Mouse (Mus musculus) MEL (cell line): ENCODE data around the gene Deaf1. TPM values are rescaled to one million over a fixed set of nuclear protein-coding genes. Genes with fewer than 3 reads are reported as not detected.

Experiments
- DNase-seq: peaks from one replicate; pipeline ENCODE4 v3.0.0; 2011; ENCODE audit warnings: low read depth, low spot score
- H3K27ac ChIP-seq: 2 replicates; pipeline ENCODE4 v1.5.1; 2012; ENCODE audit warnings: low read depth, mild to moderate bottlenecking, control low read depth, low read length, moderate library complexity; ENCODE audit not compliant: control insufficient read depth
- H3K27me3 ChIP-seq, 2 experiments: fragments of 150-350 bp in 1 of 2; sonication (generic) in 1 of 2; 2 replicates each; pipeline ENCODE4 v1.6.1; 2012; ENCODE audit warnings: low read length in 2 of 2, mild to moderate bottlenecking in 2 of 2, improper control_type of control experiment in 1 of 2, moderate library complexity in 1 of 2; ENCODE audit not compliant: insufficient read depth in 2 of 2, control insufficient read depth in 1 of 2
- H3K36me3 ChIP-seq, 2 experiments: 2 replicates each; pipeline ENCODE4 v1.6.1; 2012 to 2014; ENCODE audit warnings: low read length in 2 of 2, improper control_type of control experiment in 1 of 2, inconsistent platforms in 1 of 2, mild to moderate bottlenecking in 1 of 2; ENCODE audit not compliant: insufficient read depth in 2 of 2, control insufficient read depth in 1 of 2
- H3K4me1 ChIP-seq, 2 experiments: fragments of 150-350 bp in 1 of 2; sonication (generic) in 1 of 2; 2 replicates each; pipeline ENCODE4 v1.6.1; 2012; ENCODE audit warnings: low read length in 2 of 2, improper control_type of control experiment in 1 of 2, mild to moderate bottlenecking in 1 of 2; ENCODE audit not compliant: insufficient read depth in 2 of 2, control insufficient read depth in 1 of 2
- H3K4me3 ChIP-seq, 2 experiments: fragments of 150-350 bp in 1 of 2; sonication (generic) in 1 of 2; 2 replicates each; pipeline ENCODE4 v1.5.1; 2012; ENCODE audit warnings: low read depth in 2 of 2, low read length in 2 of 2, mild to moderate bottlenecking in 2 of 2, moderate library complexity in 2 of 2, control low read depth in 1 of 2, improper control_type of control experiment in 1 of 2; ENCODE audit not compliant: control insufficient read depth in 1 of 2, insufficient read depth in 1 of 2
- H3K79me2 ChIP-seq: 2 replicates; pipeline ENCODE4 v1.6.1; 2012; ENCODE audit warnings: mild to moderate bottlenecking, low read length, moderate library complexity; ENCODE audit not compliant: control insufficient read depth, poor library complexity, insufficient read depth
- H3K9ac ChIP-seq: 2 replicates; pipeline ENCODE4 v1.6.1; 2012; ENCODE audit warnings: low read depth, mild to moderate bottlenecking, control low read depth, low read length, moderate library complexity; ENCODE audit not compliant: control insufficient read depth, poor library complexity, severe bottlenecking
- H3K9me3 ChIP-seq: fragments of 150-350 bp; sonication (generic); replicated peaks from 2 replicates; pipeline ENCODE4 v1.6.1; 2012; ENCODE audit warnings: mild to moderate bottlenecking, low read length, improper control_type of control experiment, moderate library complexity; ENCODE audit not compliant: insufficient read depth
- CHD2 ChIP-seq: IDR thresholded peaks from 2 replicates; pipeline ENCODE4 v1.6.1; 2011; ENCODE audit warnings: low read length, improper control_type of control experiment
- E2F4 ChIP-seq: IDR thresholded peaks from 2 replicates; pipeline ENCODE4 v1.6.1; 2011; ENCODE audit warnings: low read depth, low read length, improper control_type of control experiment, borderline replicate concordance
- ELF1 ChIP-seq: IDR thresholded peaks from 2 replicates; pipeline ENCODE4 v1.6.1; 2014; ENCODE audit warnings: low read depth, mild to moderate bottlenecking, inconsistent platforms, low read length, improper control_type of control experiment, moderate library complexity
- EP300 ChIP-seq, 2 experiments: IDR thresholded peaks; 2 replicates each; pipeline ENCODE4 v1.6.1; 2011; ENCODE audit warnings: improper control_type of control experiment in 2 of 2, low read length in 2 of 2, low read depth in 1 of 2, mild to moderate bottlenecking in 1 of 2
- GATA1 ChIP-seq: IDR thresholded peaks from 2 replicates; pipeline ENCODE4 v1.6.1; 2011; ENCODE audit warnings: low read depth, low read length, improper control_type of control experiment
- JUND ChIP-seq: IDR thresholded peaks from 2 replicates; pipeline ENCODE4 v1.6.1; 2011; ENCODE audit warnings: low read depth, mild to moderate bottlenecking, improper control_type of control experiment, low read length
- MAFK ChIP-seq: IDR thresholded peaks from 2 replicates; pipeline ENCODE4 v1.6.1; 2011; ENCODE audit warnings: low read depth, mild to moderate bottlenecking, low read length, improper control_type of control experiment, borderline replicate concordance
- MAZ ChIP-seq: IDR thresholded peaks from 2 replicates; pipeline ENCODE4 v1.6.1; 2012; ENCODE audit warnings: low read depth, mild to moderate bottlenecking, inconsistent platforms, low read length, improper control_type of control experiment
- MEF2A ChIP-seq: IDR thresholded peaks from 2 replicates; pipeline ENCODE4 v1.6.1; 2014; ENCODE audit warnings: low read depth, mild to moderate bottlenecking, inconsistent platforms, low read length, improper control_type of control experiment; ENCODE audit not compliant: poor library complexity, insufficient replicate concordance, severe bottlenecking; ENCODE audit errors: extremely low read depth
- MXI1 ChIP-seq: IDR thresholded peaks from 2 replicates; pipeline ENCODE4 v1.6.1; 2011; ENCODE audit warnings: mild to moderate bottlenecking, low read depth, low read length, improper control_type of control experiment
- MYB ChIP-seq: IDR thresholded peaks from 2 replicates; pipeline ENCODE4 v1.6.1; 2011; ENCODE audit warnings: mild to moderate bottlenecking, low read depth, low read length, improper control_type of control experiment
- NELFE ChIP-seq: IDR thresholded peaks from 2 replicates; pipeline ENCODE4 v1.6.1; 2011; ENCODE audit warnings: low read depth, low read length, improper control_type of control experiment
- NRF1 ChIP-seq: IDR thresholded peaks from 2 replicates; pipeline ENCODE4 v1.6.1; 2014; ENCODE audit warnings: low read depth, mild to moderate bottlenecking, inconsistent platforms, low read length, improper control_type of control experiment, moderate library complexity; ENCODE audit not compliant: poor library complexity, insufficient read depth, severe bottlenecking
- POLR2AphosphoS2 ChIP-seq: IDR thresholded peaks from 2 replicates; pipeline ENCODE4 v1.6.1; 2011; ENCODE audit warnings: low read length, improper control_type of control experiment
- POLR2AphosphoS5 ChIP-seq: IDR thresholded peaks from 2 replicates; pipeline ENCODE4 v1.6.1; 2012; ENCODE audit warnings: low read depth, borderline replicate concordance, mild to moderate bottlenecking, inconsistent platforms, low read length, moderate library complexity, mixed read lengths
- TBP ChIP-seq: IDR thresholded peaks from 2 replicates; pipeline ENCODE4 v1.8.0; 2011; ENCODE audit warnings: low read depth, low read length, improper control_type of control experiment
- USF1 ChIP-seq: IDR thresholded peaks from 2 replicates; pipeline ENCODE4 v1.6.1; 2014; ENCODE audit warnings: low read depth, mild to moderate bottlenecking, inconsistent platforms, low read length, improper control_type of control experiment, moderate library complexity
- USF2 ChIP-seq, 2 experiments: IDR thresholded peaks; 2 replicates each; pipeline ENCODE4 v1.6.1; 2011 to 2012; ENCODE audit warnings: improper control_type of control experiment in 2 of 2, low read length in 2 of 2, borderline replicate concordance in 1 of 2, inconsistent platforms in 1 of 2, low read depth in 1 of 2, mild to moderate bottlenecking in 1 of 2; ENCODE audit not compliant: insufficient read depth in 1 of 2
- ZMIZ1 ChIP-seq: IDR thresholded peaks from 2 replicates; pipeline ENCODE4 v1.6.1; 2012; ENCODE audit warnings: low read depth, mild to moderate bottlenecking, inconsistent platforms, low read length, improper control_type of control experiment, moderate library complexity
- polyA plus RNA-seq, 2 experiments: library from polyadenylated mRNA; stranded (reverse) in 1 of 2; unstranded in 1 of 2; fragments of >175 nt in 1 of 2; fragments of >200 nt in 1 of 2; gene quantifications; 2 replicates each; pipeline versions ENCODE4 v1.2.1 to v1.2.4; 2012; ENCODE audit warnings: low replicate concordance in 2 of 2, low read depth in 1 of 2; ENCODE audit not compliant: insufficient read length in 2 of 2, insufficient read depth in 1 of 2, missing spikeins in 1 of 2
- total RNA-seq: library from RNA; depleted of rRNA; stranded (reverse); fragments of 300-350 nt; gene quantifications from 2 replicates; pipeline ENCODE4 v1.2.3, GENCODE M21; 2012

Deaf1 gene
- total and polyA plus RNA-seq, 3 experiments: 13.2 to 91.1 TPM; not detected in 1

- H3K36me3 ChIP-seq: no peaks in the 10 kb centered on the region
- H3K9ac ChIP-seq: no peak overlapping the region
- H3K4me3 ChIP-seq: no peak overlapping the region
- no peaks in the 10 kb centered on the region for H3K9me3 ChIP-seq
- TF ChIP-seq NRF1: no peak
- no peak for TF ChIP-seq ELF1
- no peak for TF ChIP-seq E2F4
- TF ChIP-seq MAZ: no peak
- no peak for TF ChIP-seq TBP
- no peak for TF ChIP-seq MEF2A
- no peak for TF ChIP-seq POLR2AphosphoS5
- TF ChIP-seq MYB: no peak
- TF ChIP-seq GATA1: no peak
- TF ChIP-seq NELFE: no peak
- no peak for TF ChIP-seq MXI1
- no peak for TF ChIP-seq CHD2
- no peak for TF ChIP-seq ZMIZ1
- no peak for TF ChIP-seq USF1
- no peaks in the 10 kb centered on the region for H3K79me2 ChIP-seq
- no peaks in the 10 kb centered on the region for H3K4me1 ChIP-seq
- H3K27me3 ChIP-seq: no peaks in the 10 kb centered on the region
- no peak for DNase-seq
- H3K27ac ChIP-seq: no peak overlapping the region
Observed at GRCm38 (mm10) chr7:141275356-141275755, 52.1 kb downstream of the Deaf1 start.

- Histone ChIP-seq H3K9me3 (no peaks in the 10 kb centered on the region), H3K27me3 (no peaks in the 10 kb centered on the region), H3K79me2 (no peaks in the 10 kb centered on the region), H3K27ac (no peak overlapping the region), H3K4me1 (peaks cover 2 to 3% of the 10 kb centered on the region in 2 experiments; a peak in 2 of 4 replicates), H3K36me3 (no peaks in the 10 kb centered on the region; a peak in 1 of 4 replicates), H3K9ac (no peak overlapping the region), H3K4me3 (no peak overlapping the region)
- DNase-seq: no peak
- TF ChIP-seq MAFK (no peak), MXI1 (no peak), JUND (no peak)
Observed at GRCm38 (mm10) chr7:141270631-141271030, 56.9 kb downstream of the Deaf1 start.

GRCm38 (mm10) chr7:141269273-141269545 lies 58.3 kb downstream of the Deaf1 start:
- H3K27ac ChIP-seq: no peak overlapping the region
- no peak overlapping the region for H3K4me3 ChIP-seq

More at GRCm38 (mm10) chr7:141269273-141269545, 58.3 kb downstream of the Deaf1 start:
- DNase-seq: no peak
- H3K36me3 ChIP-seq: no peaks in the 10 kb centered on the region; a peak in 1 of 4 replicates
- H3K27me3 ChIP-seq: no peaks in the 10 kb centered on the region
- no peak overlapping the region for H3K9ac ChIP-seq
- TF ChIP-seq USF2 (IDR thresholded peaks at IDR 0.05; ENCODE audit: borderline replicate concordance in 1 of 2, insufficient read depth in 1 of 2, low read depth in 1 of 2, low read length in 2 of 2) (no peak), MAFK (no peak), EP300 (IDR thresholded peaks at IDR 0.05; ENCODE audit: low read depth in 1 of 2, low read length in 2 of 2) (no peak), POLR2AphosphoS2 (no peak), MXI1 (no peak)
- H3K9me3 ChIP-seq: no peaks in the 10 kb centered on the region
- H3K4me1 ChIP-seq: peaks cover 2 to 3% of the 10 kb centered on the region in 2 experiments; a peak in 2 of 4 replicates
- H3K79me2 ChIP-seq: no peaks in the 10 kb centered on the region
